Mouse (Mus musculus) fibroblast of lung, adult 2 months (primary cell): ENCODE measurements around the gene Qtrt2.

ENCODE experiments used
- DNase-seq: peaks from one replicate; pipeline ENCODE4 v3.0.0-alpha.2; 2011; ENCODE audit warnings: low read depth

The Qtrt2 gene

DNA sequence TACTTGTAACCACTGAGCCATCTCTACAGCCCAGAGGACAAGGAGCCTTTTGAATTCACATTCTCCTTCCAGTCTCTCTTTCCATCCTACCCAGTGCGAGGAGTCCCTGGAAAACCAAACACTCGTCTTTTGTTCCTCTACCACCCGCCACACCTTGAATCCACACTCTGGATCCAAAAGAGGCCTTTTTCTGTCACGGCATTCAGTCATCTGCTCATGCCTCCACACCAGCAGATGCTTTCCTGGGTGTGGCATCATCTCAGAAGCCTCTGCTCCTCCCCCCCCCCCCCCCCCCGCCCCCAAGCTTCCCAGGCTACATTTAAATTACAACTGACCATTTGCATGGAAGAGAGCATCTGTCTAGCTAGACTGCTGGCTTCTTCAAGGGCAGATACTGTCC is 110.3 kb downstream of the Qtrt2 start:
- no peak for DNase-seq

GRCm38 (mm10) chr16:43814644-43815043 is 112.0 kb downstream of the Qtrt2 start:
- no peak for DNase-seq
